Mouse (Mus musculus) heart, postnatal 0 days (tissue): ENCODE measurements around the gene Bpifb5.

Experiments
- CTCF ChIP-seq: IDR thresholded peaks from 2 replicates; pipeline ENCODE4 v1.5.1; 2016; ENCODE audit warnings: antibody characterized with exemption, control low read depth, low read depth
- EP300 ChIP-seq: IDR thresholded peaks from 2 replicates; pipeline ENCODE4 v1.6.1; 2016; ENCODE audit warnings: antibody characterized with exemption, low read depth

DNA sequence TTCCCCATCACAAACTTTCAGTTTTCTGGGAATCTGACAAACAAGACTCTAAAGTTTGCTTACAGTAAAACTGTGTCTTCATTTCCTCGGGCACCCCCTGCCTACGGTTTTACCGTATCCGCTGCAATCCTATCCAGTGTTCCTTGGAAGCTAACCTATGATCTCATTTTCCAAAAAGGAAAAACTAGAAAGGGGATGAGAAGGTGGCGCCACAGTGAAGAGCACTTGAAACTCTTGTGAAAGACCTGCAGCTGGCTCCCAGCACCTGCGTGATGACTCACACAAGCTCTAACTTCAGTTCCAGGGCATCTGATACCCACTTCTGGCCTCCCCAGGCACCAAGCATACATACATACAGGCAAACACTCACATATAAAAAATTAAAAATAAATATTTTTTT is 38.2 kb upstream of the Bpifb5 start:
- no peak for TF ChIP-seq CTCF
- TF ChIP-seq EP300: no peak
